Comparison of ENCODE assay signal across 14 mouse cellular contexts in genomic region chr4:132214847-132215246, GRCm38 (mm10). TPM values are rescaled to one million over a fixed set of nuclear protein-coding genes. Genes with fewer than 3 reads are reported as not detected.
DNase-seq lines count a peak whose midpoint lies in the region; ATAC-seq and TF ChIP-seq lines count a peak whose summit lies in the region.
"Had no signal": no experiment of that assay in that cellular context is flagged by ENCODE, and none has a peak within 500 bp of the region (broad histone marks: within the 10 kb centered on the region; RNA-seq: fewer than 3 reads in every experiment).

No protein-coding gene starts in this region.

- H3K36me3 ChIP-seq in G1E (replicated peaks) = peaks cover 10% of the 10 kb centered on the region
- peaks cover 9% of the 10 kb centered on the region for H3K36me3 ChIP-seq in hindbrain, embryonic 10.5 days
- H3K36me3 ChIP-seq in midbrain, embryonic 10.5 days = peaks cover 9% of the 10 kb centered on the region

- no peak overlapping the region for H3K4me3 ChIP-seq in G1E (ENCODE audit: low read depth, low read length)
- H3K4me3 ChIP-seq in hindbrain, embryonic 10.5 days = no peak overlapping the region
- no peak overlapping the region for H3K4me3 ChIP-seq in midbrain, embryonic 10.5 days
- H3K4me3 ChIP-seq: forebrain, embryonic 12.5 days; limb, embryonic 12.5 days; stomach, embryonic 15.5 days had no signal

- H3K9me3 ChIP-seq in G1E (replicated peaks) = no peaks in the 10 kb centered on the region
- H3K9me3 ChIP-seq in hindbrain, embryonic 10.5 days = no peaks in the 10 kb centered on the region
- H3K9me3 ChIP-seq in midbrain, embryonic 10.5 days (replicated peaks) = no peaks in the 10 kb centered on the region
- H3K9me3 ChIP-seq: forebrain, embryonic 12.5 days; limb, embryonic 12.5 days; stomach, embryonic 15.5 days had no signal

- 84% methylated on average over 4 of the region's 4 CpGs for WGBS in hindbrain, embryonic 10.5 days
- 80% methylated on average over 4 of the region's 4 CpGs for WGBS in midbrain, embryonic 10.5 days

- H3K27me3 ChIP-seq in G1E (ENCODE audit: insufficient read depth, low read length) = no peaks in the 10 kb centered on the region
- no peaks in the 10 kb centered on the region for H3K27me3 ChIP-seq in hindbrain, embryonic 10.5 days (ENCODE audit: insufficient read depth, poor library complexity, severe bottlenecking)
- H3K27me3 ChIP-seq in midbrain, embryonic 10.5 days (ENCODE audit: low read depth, poor library complexity, severe bottlenecking) = no peaks in the 10 kb centered on the region
- H3K27me3 ChIP-seq: forebrain, embryonic 12.5 days; limb, embryonic 12.5 days; stomach, embryonic 15.5 days had no signal

- peaks cover 41% of the 10 kb centered on the region for H3K4me1 ChIP-seq in G1E (ENCODE audit: insufficient read depth, low read depth, low read length)
- peaks cover 18% of the 10 kb centered on the region for H3K4me1 ChIP-seq in hindbrain, embryonic 10.5 days (replicated peaks)
- H3K4me1 ChIP-seq in midbrain, embryonic 10.5 days = peaks cover 18% of the 10 kb centered on the region

- DNase-seq in G1E (ENCODE audit: low spot score) = peak; percentile 22
- peak; percentile 30 for DNase-seq in lung, postnatal 10 days
- DNase-seq in spleen, adult 12 weeks (ENCODE audit: low spot score) = peak; percentile 3
- no peak for DNase-seq in layer of hippocampus, adult 18-20 months (ENCODE audit: low spot score in 2 of 2)
- no peak for DNase-seq in hindbrain, embryonic 10.5 days (ENCODE audit: low spot score)
- DNase-seq in cerebellum, postnatal 4 days (ENCODE audit: low spot score in 2 of 2) = no peak
- no peak for DNase-seq in midbrain, embryonic 10.5 days (ENCODE audit: low spot score)
- DNase-seq: heart, postnatal 36 days had no signal

- H3K27ac ChIP-seq in hindbrain, embryonic 10.5 days = no peak overlapping the region
- H3K27ac ChIP-seq in midbrain, embryonic 10.5 days (replicated peaks) = no peak overlapping the region
- H3K27ac ChIP-seq: forebrain, embryonic 12.5 days; kidney, postnatal 0 days; limb, embryonic 12.5 days; stomach, embryonic 15.5 days had no signal

- peak; percentile 46 for ATAC-seq in G1E (ENCODE audit: extremely low read depth, insufficient number of reproducible peaks, low FRiP score, poor library complexity, severe bottlenecking)
- peak; percentile 72 to 79 for ATAC-seq in hematopoietic stem cell, adult 5-6 weeks (replicated peaks in 1 of 2; ENCODE audit: insufficient read depth in 1 of 2, low FRiP score in 2 of 2, low TSS enrichment in 1 of 2, low read depth in 1 of 2, poor library complexity in 2 of 2, severe bottlenecking in 2 of 2)
- ATAC-seq: midbrain, embryonic 16.5 days had no signal

- no peak for TF ChIP-seq CTCF in G1E (IDR thresholded peaks at IDR 0.05; ENCODE audit: low read depth, low read length)

RNA-seq across cellular contexts. Expression of gene Ythdf2, which starts 2.7 kb away (rescaled TPM):
- total RNA-seq in G1E (2014; fragmentation: Nextera tagmentation) (70.3 and 81.7 TPM in 2 replicates), G1E (2017) (70.8 and 84.3 TPM in 2 replicates)
- 65.2 and 74.7 TPM in 2 replicates for polyA plus RNA-seq in G1E (2012)
- total RNA-seq in hematopoietic stem cell, adult 5-6 weeks (2017) = 77.9 and 81.3 TPM in 2 replicates
- 10 to 100 TPM; 48.5 to 48.6 TPM for total RNA-seq in layer of hippocampus, adult 18-20 months (2021)
- polyA plus RNA-seq in hindbrain, embryonic 10.5 days (2016; fragmentation: Nextera tagmentation; extraction: Ambion mirVana) = 136 and 142 TPM in 2 replicates
- polyA plus RNA-seq in midbrain, embryonic 10.5 days (2016; fragmentation: Nextera tagmentation; extraction: Ambion mirVana) = 148 and 150 TPM in 2 replicates

RNA-seq across cellular contexts. Expression of gene Gmeb1, which starts 46.6 kb away (rescaled TPM):
- 16.8 and 25.4 TPM in 2 replicates for total RNA-seq in G1E (2014; fragmentation: Nextera tagmentation)
- total RNA-seq in G1E (2017) = 16.1 and 16.5 TPM in 2 replicates
- 13.5 and 19.2 TPM in 2 replicates for polyA plus RNA-seq in G1E (2012)
- total RNA-seq in hematopoietic stem cell, adult 5-6 weeks (2017) = 25.0 and 31.9 TPM in 2 replicates
- total RNA-seq in layer of hippocampus, adult 18-20 months (2021) = 10 to 100 TPM; 21.4 to 23.4 TPM
- polyA plus RNA-seq in hindbrain, embryonic 10.5 days (2016; fragmentation: Nextera tagmentation; extraction: Ambion mirVana) = 42.5 and 45.3 TPM in 2 replicates
- 45.9 and 49.3 TPM in 2 replicates for polyA plus RNA-seq in midbrain, embryonic 10.5 days (2016; fragmentation: Nextera tagmentation; extraction: Ambion mirVana)

RNA-seq across cellular contexts. Expression of gene Taf12, which starts 59.3 kb away (rescaled TPM):
- total RNA-seq in G1E (2014; fragmentation: Nextera tagmentation) (52.8 and 64.5 TPM in 2 replicates), G1E (2017) (48.7 and 63.3 TPM in 2 replicates)
- 15.9 and 16.8 TPM in 2 replicates for polyA plus RNA-seq in G1E (2012)
- 21.3 and 44.1 TPM in 2 replicates for total RNA-seq in hematopoietic stem cell, adult 5-6 weeks (2017)
- 10 to 100 TPM; 25.1 to 26.7 TPM for total RNA-seq in layer of hippocampus, adult 18-20 months (2021)
- 60.9 and 62.1 TPM in 2 replicates for polyA plus RNA-seq in hindbrain, embryonic 10.5 days (2016; fragmentation: Nextera tagmentation; extraction: Ambion mirVana)
- polyA plus RNA-seq in midbrain, embryonic 10.5 days (2016; fragmentation: Nextera tagmentation; extraction: Ambion mirVana) = 70.1 and 73.0 TPM in 2 replicates

Comparison
In these comparisons a context has a peak if more than half of its experiments do, and no peak if none do; other contexts are left out.
1. DNase-seq: peak in G1E (single experiment), lung, postnatal 10 days (single experiment) and spleen, adult 12 weeks (single experiment); none in layer of hippocampus, adult 18-20 months (0 of 2), hindbrain, embryonic 10.5 days (single experiment), cerebellum, postnatal 4 days (0 of 2) and midbrain, embryonic 10.5 days (single experiment).